Mouse (Mus musculus) neural tube, embryonic 13.5 days (tissue): ENCODE measurements around the gene Clnk. TPM values are rescaled to one million over a fixed set of nuclear protein-coding genes. Genes with fewer than 3 reads are reported as not detected.

Experiments used
- ATAC-seq: fragments of 200-750 bp; cut with Nextera tagmentation; 2 replicates; pipeline ENCODE4 v1.8.0; 2017; ENCODE audit warnings: low read depth, mild to moderate bottlenecking, moderate TSS enrichment, moderate library complexity
- H3K27ac ChIP-seq: fragments of 300-500 bp; sonication (generic); replicated peaks from 2 replicates; pipeline ENCODE4 v1.5.1; 2015; ENCODE audit warnings: moderate library complexity, mild to moderate bottlenecking, inconsistent platforms
- H3K27me3 ChIP-seq: fragments of 300-500 bp; sonication (generic); 2 replicates; pipeline ENCODE4 v1.6.1; 2015; ENCODE audit warnings: mild to moderate bottlenecking, inconsistent platforms
- H3K36me3 ChIP-seq: fragments of 300-500 bp; sonication (generic); 2 replicates; pipeline ENCODE4 v1.6.1; 2015; ENCODE audit warnings: mild to moderate bottlenecking, inconsistent platforms
- H3K4me1 ChIP-seq: fragments of 300-500 bp; sonication (generic); replicated peaks from 2 replicates; pipeline ENCODE4 v1.6.1; 2015; ENCODE audit warnings: inconsistent platforms
- H3K4me2 ChIP-seq: fragments of 300-500 bp; sonication (generic); 2 replicates; pipeline ENCODE4 v1.6.1; 2015; ENCODE audit warnings: inconsistent platforms, mild to moderate bottlenecking, moderate library complexity
- H3K4me3 ChIP-seq: fragments of 300-500 bp; sonication (generic); 2 replicates; pipeline ENCODE4 v1.5.1; 2015; ENCODE audit warnings: mild to moderate bottlenecking, inconsistent platforms
- H3K9ac ChIP-seq: fragments of 300-500 bp; sonication (generic); 2 replicates; pipeline ENCODE4 v1.6.1; 2015; ENCODE audit warnings: moderate library complexity, mild to moderate bottlenecking, inconsistent platforms
- H3K9me3 ChIP-seq: fragments of 300-500 bp; sonication (generic); 2 replicates; pipeline ENCODE4 v1.6.1; 2016; ENCODE audit warnings: inconsistent platforms
- WGBS: fragments of 180-500 bp; shearing (Covaris S2); methylation state at CpG from one replicate; pipeline ENCODE4 v1.1.7; 2015; 5-methylcytosine and 5-hydroxymethylcytosine counted together
- polyA plus RNA-seq: library from polyadenylated mRNA; unstranded; fragments of >200 nt; fragmentation: Nextera tagmentation; extraction: Ambion mirVana; gene quantifications from 2 replicates; pipeline ENCODE4 v1.2.1, GENCODE M21; 2015

Gene Clnk
- polyA plus RNA-seq, 1 experiment from 2014 or later, result not detected

- Histone ChIP-seq H3K36me3 (no peaks in the 10 kb centered on the region), H3K4me2 (peak overlapping the region; percentile 34; the same call in 1 of the 2 replicates), H3K27ac (peak overlapping the region; percentile 54; the same call in 1 of the 2 replicates), H3K27me3 (no peaks in the 10 kb centered on the region), H3K9me3 (no peaks in the 10 kb centered on the region), H3K4me1 (peaks cover 27% of the 10 kb centered on the region), H3K9ac (peak overlapping the region; percentile 39; the same call in 1 of the 2 replicates), H3K4me3 (no peak overlapping the region)
- 29% methylated on average over 15 of the region's 15 CpGs for WGBS
- peak; percentile 40; the same call in 1 of the 2 replicates for ATAC-seq
Measured at GRCm38 (mm10) chr5:38787851-38788520, 88.6 kb downstream of the Clnk start.

- H3K4me1 ChIP-seq, result peaks cover 31% of the 10 kb centered on the region
- no peak overlapping the region for H3K27ac ChIP-seq
- no peak overlapping the region; the same call in 1 of the 2 replicates for H3K9ac ChIP-seq
- no peaks in the 10 kb centered on the region for H3K9me3 ChIP-seq
- H3K27me3 ChIP-seq, result no peaks in the 10 kb centered on the region
- H3K4me2 ChIP-seq, result no peak overlapping the region
- ATAC-seq, result peak; percentile 40; the same call in 1 of the 2 replicates
- H3K36me3 ChIP-seq, result no peaks in the 10 kb centered on the region
- 53% methylated on average over 15 of the region's 15 CpGs for WGBS
- H3K4me3 ChIP-seq, result no peak overlapping the region
Measured at GRCm38 (mm10) chr5:38786126-38786525, 90.5 kb downstream of the Clnk start.

GRCm38 (mm10) chr5:38785686-38786085 lies 90.9 kb downstream of the Clnk start:
- no peak for ATAC-seq
- no peak overlapping the region for H3K9ac ChIP-seq
- whole genome bisulfite sequencing, result 76% methylated on average over 8 of the region's 8 CpGs
- no peaks in the 10 kb centered on the region for H3K9me3 ChIP-seq
- H3K27me3 ChIP-seq, result no peaks in the 10 kb centered on the region
- no peak overlapping the region for H3K4me2 ChIP-seq
- peaks cover 31% of the 10 kb centered on the region for H3K4me1 ChIP-seq
- no peak overlapping the region for H3K4me3 ChIP-seq
- no peak overlapping the region for H3K27ac ChIP-seq
- no peaks in the 10 kb centered on the region for H3K36me3 ChIP-seq

GRCm38 (mm10) chr5:38781813-38782212 lies 94.8 kb downstream of the Clnk start:
- H3K4me1 ChIP-seq, result peaks cover 13% of the 10 kb centered on the region
- ATAC-seq, result no peak
- no peaks in the 10 kb centered on the region for H3K9me3 ChIP-seq
- H3K27me3 ChIP-seq, result no peaks in the 10 kb centered on the region
- no peak overlapping the region for H3K9ac ChIP-seq
- no peak overlapping the region for H3K4me2 ChIP-seq
- no peaks in the 10 kb centered on the region for H3K36me3 ChIP-seq
- WGBS, result 22% methylated on average over 4 of the region's 4 CpGs
- no peak overlapping the region for H3K4me3 ChIP-seq
- no peak overlapping the region for H3K27ac ChIP-seq

- no peak overlapping the region for H3K4me2 ChIP-seq
- H3K27me3 ChIP-seq, result no peaks in the 10 kb centered on the region
- H3K4me1 ChIP-seq, result peaks cover 4% of the 10 kb centered on the region
- no peak overlapping the region for H3K27ac ChIP-seq
- no peaks in the 10 kb centered on the region for H3K9me3 ChIP-seq
- WGBS, result 70% methylated on average over 8 of the region's 8 CpGs
- H3K9ac ChIP-seq, result no peak overlapping the region
- H3K4me3 ChIP-seq, result no peak overlapping the region
- ATAC-seq, result no peak
- no peaks in the 10 kb centered on the region for H3K36me3 ChIP-seq
Measured at GRCm38 (mm10) chr5:38780631-38781030, 96.0 kb downstream of the Clnk start.

GRCm38 (mm10) chr5:38780045-38780444 lies 96.6 kb downstream of the Clnk start:
- no peaks in the 10 kb centered on the region for H3K27me3 ChIP-seq
- ATAC-seq, result no peak
- H3K27ac ChIP-seq, result no peak overlapping the region
- H3K36me3 ChIP-seq, result no peaks in the 10 kb centered on the region
- whole genome bisulfite sequencing, result 89% methylated on average over 3 of the region's 3 CpGs
- peaks cover 4% of the 10 kb centered on the region for H3K4me1 ChIP-seq
- H3K4me3 ChIP-seq, result no peak overlapping the region
- no peak overlapping the region for H3K9ac ChIP-seq
- no peaks in the 10 kb centered on the region for H3K9me3 ChIP-seq
- H3K4me2 ChIP-seq, result no peak overlapping the region

- no peak overlapping the region for H3K4me3 ChIP-seq
- no peak overlapping the region for H3K9ac ChIP-seq
- H3K27ac ChIP-seq, result no peak overlapping the region
- whole genome bisulfite sequencing, result 80% methylated on average over 10 of the region's 10 CpGs
- no peaks in the 10 kb centered on the region for H3K4me1 ChIP-seq
- H3K9me3 ChIP-seq, result no peaks in the 10 kb centered on the region
- no peak for ATAC-seq
- no peaks in the 10 kb centered on the region for H3K36me3 ChIP-seq
- H3K4me2 ChIP-seq, result no peak overlapping the region
- no peaks in the 10 kb centered on the region for H3K27me3 ChIP-seq
Measured at GRCm38 (mm10) chr5:38775500-38775899, 101.1 kb downstream of the Clnk start.

- no peak overlapping the region for H3K4me2 ChIP-seq
- 22% methylated on average over 3 of the region's 3 CpGs for WGBS
- ATAC-seq, result no peak
Measured at GRCm38 (mm10) chr5:38754950-38755349, 121.7 kb downstream of the Clnk start.

GRCm38 (mm10) chr5:38752749-38753148 lies 123.9 kb downstream of the Clnk start:
- H3K27me3 ChIP-seq, result no peaks in the 10 kb centered on the region
- WGBS, result 18% methylated on average over 4 of the region's 4 CpGs
- H3K9ac ChIP-seq, result no peak overlapping the region
- H3K4me3 ChIP-seq, result no peak overlapping the region
- no peaks in the 10 kb centered on the region for H3K9me3 ChIP-seq
- no peak for ATAC-seq
- no peaks in the 10 kb centered on the region for H3K36me3 ChIP-seq
- H3K4me2 ChIP-seq, result no peak overlapping the region
- H3K27ac ChIP-seq, result no peak overlapping the region
- H3K4me1 ChIP-seq, result no peaks in the 10 kb centered on the region

More at GRCm38 (mm10) chr5:38754950-38755349, 121.7 kb downstream of the Clnk start:
- H3K9me3 ChIP-seq, result no peaks in the 10 kb centered on the region
- H3K27ac ChIP-seq, result no peak overlapping the region
- no peaks in the 10 kb centered on the region for H3K4me1 ChIP-seq
- H3K9ac ChIP-seq, result no peak overlapping the region
- no peak overlapping the region for H3K4me3 ChIP-seq
- H3K27me3 ChIP-seq, result no peaks in the 10 kb centered on the region
- H3K36me3 ChIP-seq, result no peaks in the 10 kb centered on the region

- no peaks in the 10 kb centered on the region for H3K9me3 ChIP-seq
- ATAC-seq, result no peak
- no peak overlapping the region for H3K4me3 ChIP-seq
- H3K27ac ChIP-seq, result no peak overlapping the region
- WGBS, result 64% methylated on average over 11 of the region's 11 CpGs
- H3K27me3 ChIP-seq, result no peaks in the 10 kb centered on the region
- no peak overlapping the region for H3K9ac ChIP-seq
- no peaks in the 10 kb centered on the region for H3K4me1 ChIP-seq
- H3K36me3 ChIP-seq, result no peaks in the 10 kb centered on the region
- no peak overlapping the region for H3K4me2 ChIP-seq
Measured at GRCm38 (mm10) chr5:38708940-38709581, 167.6 kb downstream of the Clnk start.

- H3K4me3 ChIP-seq, result no peak overlapping the region
- H3K9me3 ChIP-seq, result no peaks in the 10 kb centered on the region
- no peak for ATAC-seq
- no peak overlapping the region for H3K9ac ChIP-seq
- WGBS, result 74% methylated on average over 7 of the region's 7 CpGs
- H3K27ac ChIP-seq, result no peak overlapping the region
- no peaks in the 10 kb centered on the region for H3K4me1 ChIP-seq
- H3K27me3 ChIP-seq, result no peaks in the 10 kb centered on the region
- no peak overlapping the region for H3K4me2 ChIP-seq
- H3K36me3 ChIP-seq, result no peaks in the 10 kb centered on the region
Measured at GRCm38 (mm10) chr5:38707364-38708075, 169.1 kb downstream of the Clnk start.

GRCm38 (mm10) chr5:38702941-38703340 lies 173.7 kb downstream of the Clnk start:
- Histone ChIP-seq H3K4me1 (no peaks in the 10 kb centered on the region), H3K27me3 (no peaks in the 10 kb centered on the region), H3K36me3 (no peaks in the 10 kb centered on the region), H3K27ac (no peak overlapping the region), H3K4me3 (no peak overlapping the region), H3K4me2 (no peak overlapping the region), H3K9ac (no peak overlapping the region), H3K9me3 (no peaks in the 10 kb centered on the region)
- WGBS, result 94% methylated on average over 6 of the region's 6 CpGs
- ATAC-seq, result no peak
